Mouse (Mus musculus): ENCODE data around the gene Fam241b.
A peak's percentile ranks its signal among the peaks of the same experiment; 100 is the strongest.

Gene Fam241b

GRCm38 (mm10) chr10:62143820-62144219 lies at the start of gene Fam241b:
Fam241b (minus strand) TSS chr10:62143920.
- no peak for DNase-seq

- peak; percentile 81 to 88 for DNase-seq
Observed at GRCm38 (mm10) chr10:62192701-62193157, 49.0 kb upstream of the Fam241b start.

GRCm38 (mm10) chr10:62190821-62191220 lies 47.1 kb upstream of the Fam241b start:
- no peak for DNase-seq

GRCm38 (mm10) chr10:62189910-62190309 lies 46.2 kb upstream of the Fam241b start:
- DNase-seq: peak in 1 of 2 experiments; percentile 30

GRCm38 (mm10) chr10:62189303-62189702 lies 45.6 kb upstream of the Fam241b start:
- no peak for DNase-seq

GRCm38 (mm10) chr10:62186882-62187281 lies 43.2 kb upstream of the Fam241b start:
- peak; percentile 94 to 95 for DNase-seq

GRCm38 (mm10) chr10:62183053-62183452 lies 39.3 kb upstream of the Fam241b start:
- peak; percentile 100 for DNase-seq

- peak; percentile 48 to 50 for DNase-seq
Observed at GRCm38 (mm10) chr10:62182471-62183014, 38.8 kb upstream of the Fam241b start.

- DNase-seq: peak; percentile 79
Observed at GRCm38 (mm10) chr10:62181701-62182100, 38.0 kb upstream of the Fam241b start.

GRCm38 (mm10) chr10:62179944-62180343 lies 36.2 kb upstream of the Fam241b start:
- DNase-seq: no peak

- DNase-seq: no peak
Observed at GRCm38 (mm10) chr10:62174533-62175313, 31.0 kb upstream of the Fam241b start.

GRCm38 (mm10) chr10:62173941-62174448 lies 30.3 kb upstream of the Fam241b start:
- no peak for DNase-seq

GRCm38 (mm10) chr10:62172841-62173553 lies 29.3 kb upstream of the Fam241b start:
- DNase-seq: no peak

- no peak for DNase-seq
Observed at GRCm38 (mm10) chr10:62162410-62162809, 18.7 kb upstream of the Fam241b start.

- DNase-seq: no peak
Observed at GRCm38 (mm10) chr10:62149929-62150328, 6.2 kb upstream of the Fam241b start.

- peak; percentile 51 to 72 for DNase-seq
Observed at GRCm38 (mm10) chr10:62147466-62148248, 3.9 kb upstream of the Fam241b start.

GRCm38 (mm10) chr10:62145957-62146356 lies 2.2 kb upstream of the Fam241b start:
- no peak for DNase-seq

GRCm38 (mm10) chr10:62138040-62138439 lies 5.7 kb downstream of the Fam241b start:
- no peak for DNase-seq

- DNase-seq: no peak
Observed at GRCm38 (mm10) chr10:62137150-62137549, 6.6 kb downstream of the Fam241b start.

GRCm38 (mm10) chr10:62135696-62136470 lies 7.8 kb downstream of the Fam241b start:
- no peak for DNase-seq

GRCm38 (mm10) chr10:62132691-62133281 lies 10.9 kb downstream of the Fam241b start, which contains the start of gene Neurog3:
Neurog3 (plus strand) TSS chr10:62133090.
- peak in 1 of 2 experiments; percentile 23 for DNase-seq
